Mouse (Mus musculus) cerebellum, adult 2 months (tissue): ENCODE data around the gene Plxdc2.

Experiments
- CTCF ChIP-seq: fragments of 200-500 bp; IDR thresholded peaks from 2 replicates; pipeline ENCODE4 v1.5.1; 2011; ENCODE audit warnings: low read depth, mild to moderate bottlenecking, control low read depth, low read length, moderate library complexity, borderline replicate concordance; ENCODE audit not compliant: insufficient read depth
- POLR2A ChIP-seq: fragments of 200-500 bp; IDR thresholded peaks from 2 replicates; pipeline ENCODE4 v1.6.1; 2011; ENCODE audit warnings: low read length, control low read depth, borderline replicate concordance; ENCODE audit not compliant: insufficient read depth

GRCm38 (mm10) chr2:16387787-16388186, 31.7 kb downstream of the Plxdc2 start:
- TF ChIP-seq POLR2A = no peak
- TF ChIP-seq CTCF = no peak
